Mouse (Mus musculus): ENCODE measurements around the gene Gm12790. TPM values are rescaled to one million over a fixed set of nuclear protein-coding genes. Genes with fewer than 3 reads are reported as not detected.
"Not testable (repeated sequence)": the region's sequence is repeated elsewhere in the genome, so short reads cannot be mapped to it uniquely, and the experiment has no call there.

Gene Gm12790
- polyA plus RNA-seq (2015; fragmentation: Nextera tagmentation; extraction: Ambion mirVana) = not detected in 2 replicates

DNA sequence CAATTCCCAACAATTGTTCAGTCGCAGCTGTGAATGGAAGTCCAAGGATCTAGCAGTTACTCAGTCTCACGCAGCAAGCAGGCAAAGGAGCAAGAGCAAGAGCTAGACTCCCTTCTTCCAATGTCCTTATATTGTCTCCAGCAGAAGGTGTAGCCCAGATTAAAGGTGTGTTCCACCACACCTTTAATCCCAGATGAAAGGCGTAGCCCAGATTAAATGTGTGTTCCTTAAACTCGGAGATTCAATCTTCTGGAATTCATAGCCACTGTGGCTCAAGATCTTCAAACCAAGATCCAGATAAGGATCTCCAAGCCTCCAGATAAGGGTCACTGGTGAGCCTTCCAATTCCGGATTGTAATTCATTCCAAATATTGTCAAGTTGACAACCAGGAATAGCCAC lies at the start of gene Gm12790:
Gene Gm12790, minus strand, starts transcription at position 101 of the 400 bp plus-strand sequence.
- H3K4me3 ChIP-seq; H3K27ac ChIP-seq; H3K9me3 ChIP-seq; H3K9ac ChIP-seq; H3K36me3 ChIP-seq (replicated peaks); ATAC-seq (replicated peaks); H3K4me1 ChIP-seq; H3K27me3 ChIP-seq (replicated peaks); H3K4me2 ChIP-seq: not testable (repeated sequence)
- WGBS = 88% methylated on average over 1 of the region's 5 CpGs

- no peak for ATAC-seq (replicated peaks)
- WGBS = 79% methylated on average over 6 of the region's 6 CpGs
- Histone ChIP-seq H3K27ac (no peak overlapping the region), H3K27me3 (replicated peaks) (no peaks in the 10 kb centered on the region), H3K36me3 (replicated peaks) (no peaks in the 10 kb centered on the region), H3K4me3 (no peak overlapping the region), H3K9ac (no peak overlapping the region), H3K4me1 (no peaks in the 10 kb centered on the region), H3K9me3 (no peaks in the 10 kb centered on the region), H3K4me2 (no peak overlapping the region)
These were observed 45.8 kb upstream of the Gm12790 start for GRCm38 (mm10) chr4:102026619-102027018.

DNA sequence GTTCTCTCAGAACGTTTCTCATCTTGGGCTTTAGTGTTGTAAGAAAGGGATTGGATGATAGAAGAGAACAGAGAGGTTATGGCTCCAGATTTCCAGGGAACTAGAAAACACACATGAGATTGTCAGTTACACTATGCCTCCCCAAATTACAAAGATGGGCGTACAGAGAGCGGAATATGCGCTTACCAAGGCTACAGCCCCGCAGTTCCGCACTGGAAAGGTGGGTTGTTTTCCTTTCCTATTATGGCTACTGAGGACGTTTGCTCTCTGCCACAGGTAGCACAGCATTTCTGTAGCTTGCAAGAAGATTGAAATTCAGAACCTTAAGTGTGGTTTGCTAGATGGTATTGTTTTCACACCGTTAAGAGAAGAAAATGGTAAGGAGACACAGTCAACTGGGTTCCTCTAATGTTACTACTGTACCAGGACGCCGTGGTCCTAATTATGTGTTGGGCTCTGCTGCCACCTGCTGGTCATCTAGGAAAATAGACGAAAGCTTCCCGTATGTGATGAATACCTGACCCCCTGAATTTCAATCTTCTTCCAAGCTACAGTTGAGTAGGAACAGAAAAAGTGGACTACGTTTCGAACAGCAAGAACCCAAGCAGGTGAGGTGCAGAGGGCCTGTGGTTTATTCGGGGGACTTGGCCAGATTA lies 17.5 kb upstream of the Gm12790 start:
- Histone ChIP-seq H3K9me3 (no peaks in the 10 kb centered on the region), H3K36me3 (replicated peaks) (no peaks in the 10 kb centered on the region), H3K27me3 (replicated peaks) (no peaks in the 10 kb centered on the region), H3K9ac (no peak overlapping the region), H3K27ac (no peak overlapping the region), H3K4me3 (no peak overlapping the region), H3K4me1 (no peaks in the 10 kb centered on the region), H3K4me2 (no peak overlapping the region)
- 40% methylated on average over 15 of the region's 15 CpGs for WGBS
- peak; percentile 90 for ATAC-seq (replicated peaks)

GRCm38 (mm10) chr4:101997426-101997825 lies 16.6 kb upstream of the Gm12790 start:
- H3K4me1 ChIP-seq = no peaks in the 10 kb centered on the region
- no peaks in the 10 kb centered on the region for H3K27me3 ChIP-seq (replicated peaks)
- no peak overlapping the region for H3K4me3 ChIP-seq
- H3K36me3 ChIP-seq (replicated peaks) = no peaks in the 10 kb centered on the region
- no peak overlapping the region for H3K27ac ChIP-seq
- no peaks in the 10 kb centered on the region for H3K9me3 ChIP-seq
- H3K9ac ChIP-seq = no peak overlapping the region
- 92% methylated on average over 5 of the region's 5 CpGs for WGBS
- no peak for ATAC-seq (replicated peaks)
- H3K4me2 ChIP-seq = no peak overlapping the region

- not testable (repeated sequence) for ATAC-seq (replicated peaks); H3K36me3 ChIP-seq (replicated peaks); H3K27me3 ChIP-seq (replicated peaks); H3K9ac ChIP-seq; H3K4me1 ChIP-seq; H3K9me3 ChIP-seq; H3K4me3 ChIP-seq; H3K27ac ChIP-seq; H3K4me2 ChIP-seq
- 85% methylated on average over 2 of the region's 2 CpGs for WGBS
These were observed 5.5 kb upstream of the Gm12790 start, which contains the start of gene Gm12789 for GRCm38 (mm10) chr4:101986326-101986725. Gene Gm12789, plus strand, starts transcription at chr4:101986626.

GRCm38 (mm10) chr4:101985678-101986077 lies 4.8 kb upstream of the Gm12790 start:
- Histone ChIP-seq H3K4me1 (no peaks in the 10 kb centered on the region), H3K27me3 (replicated peaks) (no peaks in the 10 kb centered on the region), H3K36me3 (replicated peaks) (no peaks in the 10 kb centered on the region), H3K9me3 (no peaks in the 10 kb centered on the region), H3K4me3 (no peak overlapping the region), H3K9ac (no peak overlapping the region), H3K4me2 (no peak overlapping the region), H3K27ac (no peak overlapping the region)
- no peak for ATAC-seq (replicated peaks)
- 90% methylated on average over 5 of the region's 5 CpGs for WGBS

- H3K36me3 ChIP-seq (replicated peaks); H3K9me3 ChIP-seq; H3K4me3 ChIP-seq; H3K27me3 ChIP-seq (replicated peaks); H3K27ac ChIP-seq; ATAC-seq (replicated peaks); H3K9ac ChIP-seq; H3K4me1 ChIP-seq; H3K4me2 ChIP-seq: not testable (repeated sequence)
- 80% methylated on average over 2 of the region's 2 CpGs for WGBS
These were observed 40.7 kb downstream of the Gm12790 start, which contains the start of gene Gm12794 for GRCm38 (mm10) chr4:101940107-101940506. Gene Gm12794, plus strand, starts transcription at chr4:101940407.

Other genes starting within 250 kb of the Gm12790 start
- gene B020004J07Rik, start 137.0 kb downstream of the Gm12790 start, polyA plus RNA-seq (2015; fragmentation: Nextera tagmentation; extraction: Ambion mirVana) = not detected in 2 replicates
- gene C130073F10Rik, start 87.3 kb downstream of the Gm12790 start, polyA plus RNA-seq (2015; fragmentation: Nextera tagmentation; extraction: Ambion mirVana) = not detected in 2 replicates
- not detected in 2 replicates for gene Gm12800, start 71.9 kb downstream of the Gm12790 start, polyA plus RNA-seq (2015; fragmentation: Nextera tagmentation; extraction: Ambion mirVana)
- gene Gm12794, start 40.6 kb downstream of the Gm12790 start, polyA plus RNA-seq (2015; fragmentation: Nextera tagmentation; extraction: Ambion mirVana) = not detected in 2 replicates
- gene Gm12789, start 5.6 kb upstream of the Gm12790 start, polyA plus RNA-seq (2015; fragmentation: Nextera tagmentation; extraction: Ambion mirVana) = not detected in 2 replicates
- 50.8 and 54.9 TPM in 2 replicates for gene Pde4b, start 106.5 kb upstream of the Gm12790 start, polyA plus RNA-seq (2015; fragmentation: Nextera tagmentation; extraction: Ambion mirVana)